26 mouse cellular contexts compared by ENCODE assay signal in genomic region chr19:8655833-8656232, GRCm38 (mm10). TPM values are rescaled to one million over a fixed set of nuclear protein-coding genes. Genes with fewer than 3 reads are reported as not detected.
DNase-seq lines count a peak whose midpoint lies in the region; ATAC-seq and TF ChIP-seq lines count a peak whose summit lies in the region.
"Had no signal": no experiment of that assay in that cellular context is flagged by ENCODE, and none has a peak within 500 bp of the region (broad histone marks: within the 10 kb centered on the region; RNA-seq: fewer than 3 reads in every experiment).

No protein-coding gene starts in this region.

- ATAC-seq in heart, postnatal 0 days (ENCODE audit: insufficient read depth, low read depth), result no peak
- ATAC-seq in granulocyte monocyte progenitor cell, adult 5-6 weeks (replicated peaks; ENCODE audit: poor library complexity, severe bottlenecking), result no peak
- ATAC-seq: forebrain, embryonic 13.5 days; midbrain, embryonic 13.5 days had no signal

- H3K36me3 ChIP-seq in heart, postnatal 0 days (replicated peaks; ENCODE audit: control insufficient read depth, insufficient read depth, low read length), result no peaks in the 10 kb centered on the region
- no peaks in the 10 kb centered on the region for H3K36me3 ChIP-seq in small intestine, adult 2 months (ENCODE audit: control insufficient read depth, insufficient read depth, low read length)
- H3K36me3 ChIP-seq: hindbrain, embryonic 13.5 days; limb, embryonic 15.5 days; midbrain, embryonic 13.5 days had no signal

- DNase-seq in heart, postnatal 0 days (ENCODE audit: low spot score), result no peak
- DNase-seq in heart, adult 18-20 months, result no peak
- peak; percentile 15 for DNase-seq in kidney, postnatal 14 days
- DNase-seq in kidney, adult 8-10 months, result no peak
- peak; percentile 14 for DNase-seq in lung, postnatal 10 days
- DNase-seq in lung, postnatal 14 days, result no peak
- DNase-seq: adrenal gland, adult 2 months; cerebellum, adult 18-20 months; cerebellum, postnatal 14 days; gastrocnemius, postnatal 14 days; left cerebral cortex, postnatal 4 days; thymus, postnatal 14 days had no signal

- no peak overlapping the region for H3K4me2 ChIP-seq in heart, postnatal 0 days (ENCODE audit: low read depth, low read length)
- H3K4me2 ChIP-seq: forebrain, embryonic 13.5 days; hindbrain, embryonic 13.5 days; limb, embryonic 15.5 days; midbrain, embryonic 13.5 days had no signal

- TF ChIP-seq EP300 in heart, postnatal 0 days (IDR thresholded peaks at IDR 0.05; ENCODE audit: low read depth), result no peak

- TF ChIP-seq CTCF in heart, postnatal 0 days (IDR thresholded peaks at IDR 0.05; ENCODE audit: low read depth), result no peak
- TF ChIP-seq CTCF in small intestine, adult 2 months (IDR thresholded peaks at IDR 0.05; ENCODE audit: extremely low read depth, insufficient read length, insufficient replicate concordance, low read depth, low read length), result no peak

- H3K9me3 ChIP-seq in heart, postnatal 0 days (replicated peaks; ENCODE audit: control insufficient read depth, low read length), result no peaks in the 10 kb centered on the region
- H3K9me3 ChIP-seq: forebrain, embryonic 13.5 days; hindbrain, embryonic 13.5 days; limb, embryonic 15.5 days; midbrain, embryonic 13.5 days had no signal

- H3K4me1 ChIP-seq in heart, postnatal 0 days (ENCODE audit: control insufficient read depth, insufficient read depth), result no peaks in the 10 kb centered on the region
- no peaks in the 10 kb centered on the region for H3K4me1 ChIP-seq in small intestine, adult 2 months (ENCODE audit: control insufficient read depth, insufficient read depth, insufficient read length, low read length)
- H3K4me1 ChIP-seq: forebrain, embryonic 13.5 days; hindbrain, embryonic 13.5 days; midbrain, embryonic 13.5 days had no signal

- no peak for TF ChIP-seq POLR2A in small intestine, adult 2 months (IDR thresholded peaks at IDR 0.05; ENCODE audit: low read depth, low read length)

- H3K4me3 ChIP-seq in heart, postnatal 0 days (ENCODE audit: low read depth, low read length), result no peak overlapping the region
- no peak overlapping the region for H3K4me3 ChIP-seq in small intestine, adult 2 months (ENCODE audit: low read depth, low read length)
- H3K4me3 ChIP-seq: forebrain, embryonic 13.5 days; hindbrain, embryonic 13.5 days; limb, embryonic 15.5 days; midbrain, embryonic 13.5 days had no signal

- H3K27ac ChIP-seq in heart, postnatal 0 days (ENCODE audit: low read depth), result peak overlapping the region; percentile 61
- 0 out of 2 replicates have a peak overlapping the region, but pooled peaks have one; percentile 25 for H3K27ac ChIP-seq in small intestine, adult 2 months (ENCODE audit: insufficient read depth, low read depth, low read length)
- H3K27ac ChIP-seq: forebrain, embryonic 13.5 days; hindbrain, embryonic 13.5 days; limb, embryonic 15.5 days; liver, embryonic 14.5 days; midbrain, embryonic 13.5 days had no signal

- 0 out of 2 replicates have a peak, but pooled peaks cover 3% of the 10 kb centered on the region for H3K27me3 ChIP-seq in heart, postnatal 0 days (ENCODE audit: control insufficient read depth, insufficient read depth, low read length)
- H3K27me3 ChIP-seq in small intestine, adult 2 months (ENCODE audit: control insufficient read depth, insufficient read depth, low read length), result no peaks in the 10 kb centered on the region
- H3K27me3 ChIP-seq: forebrain, embryonic 13.5 days; hindbrain, embryonic 13.5 days; limb, embryonic 15.5 days had no signal

- no peak overlapping the region for H3K9ac ChIP-seq in heart, postnatal 0 days (replicated peaks; ENCODE audit: low read depth, low read length)
- H3K9ac ChIP-seq: forebrain, embryonic 13.5 days; hindbrain, embryonic 13.5 days; limb, embryonic 15.5 days; liver, embryonic 14.5 days; midbrain, embryonic 13.5 days had no signal

RNA-seq across cellular contexts. Expression of gene Chrm1, which starts 7.8 kb away (rescaled TPM):
- total RNA-seq in heart, postnatal 0 days (2014; rRNA removed; ENCODE audit: low replicate concordance), result not detected in 2 replicates
- polyA plus RNA-seq in heart, postnatal 0 days (2015; fragmentation: Nextera tagmentation; extraction: Ambion mirVana), result 0.05 TPM in 1 of 2 replicates, not detected in the other
- under 1 TPM in 1 of 2 experiments, not detected in 1; 0.10 TPM for total RNA-seq in heart, adult 18-20 months (2021)
- 2.3 and 2.4 TPM in 2 replicates for polyA plus RNA-seq in small intestine, adult 2 months (2012; rRNA removed)
- total RNA-seq in granulocyte monocyte progenitor cell, adult 5-6 weeks (2014; fragmentation: Nextera tagmentation), result 0.04 TPM in 1 of 2 replicates, not detected in the other
- not detected in 2 replicates for total RNA-seq in granulocyte monocyte progenitor cell, adult 5-6 weeks (2017)
- total RNA-seq: monocyte, adult 5-6 weeks had no signal
- polyA plus RNA-seq: C2C12 had no signal

RNA-seq across cellular contexts. Expression of gene Slc22a6, which starts 38.0 kb away (rescaled TPM):
- 0.04 TPM in 1 of 2 replicates, not detected in the other for total RNA-seq in heart, postnatal 0 days (2014; rRNA removed; ENCODE audit: low replicate concordance)
- not detected in 2 replicates for polyA plus RNA-seq in heart, postnatal 0 days (2015; fragmentation: Nextera tagmentation; extraction: Ambion mirVana)
- total RNA-seq in heart, adult 18-20 months (2021), result not detected
- polyA plus RNA-seq in small intestine, adult 2 months (2012; rRNA removed), result not detected in 2 replicates
- total RNA-seq in granulocyte monocyte progenitor cell, adult 5-6 weeks (2014; fragmentation: Nextera tagmentation), result not detected in 2 replicates
- total RNA-seq in granulocyte monocyte progenitor cell, adult 5-6 weeks (2017), result not detected in 2 replicates
- total RNA-seq: adrenal gland, adult 2 months; gastrocnemius, postnatal 14 days; heart, postnatal 14 days; megakaryocyte, adult 5-6 weeks; MEL; monocyte, adult 5-6 weeks had no signal
- polyA plus RNA-seq: adrenal gland, adult 2 months; C2C12; lung, postnatal 0 days; stomach, embryonic 14.5 days had no signal

Comparison
In these comparisons a context has a peak if more than half of its experiments do, and no peak if none do; other contexts are left out.
1. DNase-seq: peak in kidney, postnatal 14 days (single experiment) and lung, postnatal 10 days (single experiment); none in heart, postnatal 0 days (single experiment), heart, adult 18-20 months (0 of 2), kidney, adult 8-10 months (0 of 2) and lung, postnatal 14 days (single experiment).